Mouse (Mus musculus) hindbrain, embryonic 15.5 days (tissue): ENCODE measurements at regions not wholly inside any gene's neighbourhood (a gene's known extent, or its start where the extent isn't known, plus 50 kb on each side); places are given as distances from the start of the nearest gene placed in this dataset.
A peak's percentile ranks its signal among the peaks of the same experiment; 100 is the strongest.
"Not testable (repeated sequence)": the region's sequence is repeated elsewhere in the genome, so short reads cannot be mapped to it uniquely, and the experiment has no call there.

Source experiments
- ATAC-seq: fragments of 200-750 bp; cut with Nextera tagmentation; 2 replicates; pipeline ENCODE4 v1.8.0; 2017; ENCODE audit warnings: low read depth, moderate number of reproducible peaks, moderate TSS enrichment; ENCODE audit not compliant: low FRiP score
- H3K27ac ChIP-seq: fragments of 300-500 bp; sonication (generic); replicated peaks from 2 replicates; pipeline ENCODE4 v1.5.1; 2015; ENCODE audit warnings: mild to moderate bottlenecking, inconsistent platforms
- H3K27me3 ChIP-seq: fragments of 300-500 bp; sonication (generic); 2 replicates; pipeline ENCODE4 v1.6.1; 2015; ENCODE audit warnings: control low read depth, inconsistent platforms
- H3K36me3 ChIP-seq: fragments of 300-500 bp; sonication (generic); 2 replicates; pipeline ENCODE4 v1.6.1; 2015; ENCODE audit warnings: control low read depth, inconsistent platforms
- H3K4me1 ChIP-seq: fragments of 300-500 bp; sonication (generic); replicated peaks from 2 replicates; pipeline ENCODE4 v1.6.1; 2015; ENCODE audit warnings: control low read depth, inconsistent platforms
- H3K4me2 ChIP-seq: fragments of 300-500 bp; sonication (generic); 2 replicates; pipeline ENCODE4 v1.6.1; 2015; ENCODE audit warnings: moderate library complexity, mild to moderate bottlenecking, inconsistent platforms
- H3K4me3 ChIP-seq: fragments of 300-500 bp; sonication (generic); 2 replicates; pipeline ENCODE4 v1.5.1; 2015; ENCODE audit warnings: mild to moderate bottlenecking, inconsistent platforms
- H3K9ac ChIP-seq: fragments of 300-500 bp; sonication (generic); 2 replicates; pipeline ENCODE4 v1.6.1; 2015; ENCODE audit warnings: inconsistent platforms
- H3K9me3 ChIP-seq: fragments of 300-500 bp; sonication (generic); 2 replicates; pipeline ENCODE4 v1.6.1; 2016; ENCODE audit warnings: control low read depth, inconsistent platforms
- WGBS: fragments of 180-500 bp; shearing (Covaris S2); methylation state at CpG from one replicate; pipeline ENCODE4 v1.1.7; 2015; 5-methylcytosine and 5-hydroxymethylcytosine counted together

DNA sequence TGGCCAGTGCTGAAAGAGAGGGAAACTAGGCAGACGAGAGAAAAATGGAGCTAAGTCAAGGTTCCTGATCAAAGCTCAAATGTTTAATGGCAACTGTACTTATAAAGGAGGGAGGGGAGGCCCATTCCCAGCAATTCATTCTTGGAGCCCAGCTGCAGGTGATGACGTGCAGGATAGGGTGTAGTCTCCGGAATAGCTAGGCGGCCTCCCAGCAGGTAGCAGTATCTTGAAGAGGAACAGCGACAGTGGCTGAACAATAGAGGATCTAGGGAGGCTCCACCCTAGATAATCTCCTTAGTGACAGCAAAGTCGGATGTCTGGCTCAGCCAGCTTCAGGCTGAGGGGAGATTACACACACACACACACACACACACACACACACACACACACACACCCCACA lies 216.8 kb downstream of the Mat2b start:
- not testable (repeated sequence) for H3K9ac ChIP-seq, H3K4me1 ChIP-seq, H3K4me3 ChIP-seq, H3K27ac ChIP-seq, H3K36me3 ChIP-seq, H3K9me3 ChIP-seq, ATAC-seq, H3K4me2 ChIP-seq, H3K27me3 ChIP-seq
- 27% methylated on average over 6 of the region's 6 CpGs for WGBS

DNA sequence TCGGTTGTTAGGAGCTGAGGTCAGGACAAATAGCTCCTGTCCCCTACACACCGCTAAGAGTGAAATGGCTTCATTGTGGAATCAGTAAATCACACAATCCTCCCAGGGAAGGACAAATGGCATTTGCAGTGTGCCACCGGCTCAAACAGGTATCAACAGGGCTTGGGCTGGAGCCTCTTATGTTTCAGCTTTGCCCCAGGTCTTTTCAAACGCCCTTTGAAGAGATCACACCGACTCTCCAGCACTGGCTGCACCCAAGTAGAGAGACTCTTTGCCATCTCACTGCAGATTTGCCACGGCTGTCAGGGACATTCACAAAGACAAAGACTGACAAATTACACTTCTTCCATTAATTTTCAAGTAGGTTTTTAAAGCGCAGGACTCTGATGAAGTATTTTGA lies 217.7 kb downstream of the Mat2b start:
- no peak overlapping the region for H3K9ac ChIP-seq
- H3K4me2 ChIP-seq = no peak overlapping the region
- no peaks in the 10 kb centered on the region for H3K9me3 ChIP-seq
- no peaks in the 10 kb centered on the region for H3K4me1 ChIP-seq
- H3K36me3 ChIP-seq = no peaks in the 10 kb centered on the region
- no peak overlapping the region for H3K27ac ChIP-seq
- H3K4me3 ChIP-seq = no peak overlapping the region
- WGBS = 24% methylated on average over 7 of the region's 7 CpGs
- no peak for ATAC-seq
- H3K27me3 ChIP-seq = no peaks in the 10 kb centered on the region

DNA sequence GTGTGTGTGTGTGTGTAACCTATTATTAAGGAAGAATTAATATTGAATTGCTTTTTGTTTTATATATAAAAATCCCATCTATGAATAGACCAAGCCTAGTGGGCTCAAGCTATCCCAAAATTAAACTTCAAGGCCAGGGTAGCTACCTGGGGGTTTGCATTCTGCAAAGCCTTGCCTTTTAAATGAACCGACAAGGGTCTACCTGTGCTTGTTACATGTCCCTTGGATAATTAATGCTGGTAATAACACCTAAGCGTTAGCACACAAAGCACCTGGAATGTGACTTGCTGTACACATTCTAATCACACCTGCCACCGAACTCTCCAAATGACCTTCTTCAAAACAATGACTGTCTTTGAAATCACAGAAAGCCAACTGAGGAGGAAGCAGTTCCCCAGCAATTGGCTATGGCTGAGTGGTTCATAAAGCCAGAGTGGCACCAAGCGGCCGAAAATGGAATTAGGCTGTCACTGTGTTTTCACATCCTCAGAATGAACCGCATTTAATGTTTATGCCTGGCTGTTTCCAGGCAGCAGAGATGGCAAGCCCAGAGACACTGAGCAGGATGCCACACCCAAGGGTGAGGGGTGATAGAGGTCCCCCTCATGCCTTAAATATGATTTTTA lies 225.8 kb downstream of the Mat2b start:
- ATAC-seq = peak; percentile 81
- Histone ChIP-seq H3K36me3 (no peaks in the 10 kb centered on the region), H3K9ac (no peak overlapping the region), H3K4me2 (no peak overlapping the region), H3K27me3 (no peaks in the 10 kb centered on the region), H3K4me1 (peaks cover 8% of the 10 kb centered on the region), H3K27ac (0 out of 2 replicates have a peak overlapping the region, but pooled peaks have one; percentile 36), H3K4me3 (no peak overlapping the region), H3K9me3 (no peaks in the 10 kb centered on the region)
- WGBS = 12% methylated on average over 6 of the region's 6 CpGs

- no peak overlapping the region for H3K4me2 ChIP-seq
- H3K9me3 ChIP-seq = no peaks in the 10 kb centered on the region
- WGBS = 58% methylated on average over 6 of the region's 6 CpGs
- no peak overlapping the region for H3K4me3 ChIP-seq
- no peak overlapping the region for H3K9ac ChIP-seq
- H3K27me3 ChIP-seq = no peaks in the 10 kb centered on the region
- ATAC-seq = no peak
- H3K27ac ChIP-seq = no peak overlapping the region
- peaks cover 3% of the 10 kb centered on the region; the same call in 1 of the 2 replicates for H3K4me1 ChIP-seq
- H3K36me3 ChIP-seq = no peaks in the 10 kb centered on the region
Measured at GRCm38 (mm10) chr11:40456571-40456970, 238.4 kb downstream of the Mat2b start.

DNA sequence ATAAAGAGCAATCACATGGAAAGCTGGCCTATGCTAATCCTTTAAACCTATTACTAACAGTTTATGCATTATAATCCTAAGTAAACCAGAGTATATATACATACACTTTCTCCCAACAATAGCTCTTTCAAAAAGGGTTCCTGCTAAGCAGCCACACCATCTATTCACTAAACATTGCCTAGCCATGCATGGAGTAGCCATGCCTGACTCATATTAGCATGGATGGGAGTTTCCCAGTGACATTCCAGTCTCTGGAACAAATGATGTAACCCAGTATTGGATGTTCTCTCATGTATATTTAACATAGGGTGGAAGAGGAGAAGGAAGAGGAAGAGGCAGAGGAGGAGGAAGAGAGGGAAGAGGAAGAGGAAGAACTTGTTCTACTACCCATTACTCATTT lies 240.0 kb downstream of the Mat2b start:
- not testable (repeated sequence) for H3K27me3 ChIP-seq, H3K36me3 ChIP-seq, ATAC-seq, H3K27ac ChIP-seq, H3K9me3 ChIP-seq, H3K4me1 ChIP-seq, H3K9ac ChIP-seq, H3K4me2 ChIP-seq, H3K4me3 ChIP-seq

DNA sequence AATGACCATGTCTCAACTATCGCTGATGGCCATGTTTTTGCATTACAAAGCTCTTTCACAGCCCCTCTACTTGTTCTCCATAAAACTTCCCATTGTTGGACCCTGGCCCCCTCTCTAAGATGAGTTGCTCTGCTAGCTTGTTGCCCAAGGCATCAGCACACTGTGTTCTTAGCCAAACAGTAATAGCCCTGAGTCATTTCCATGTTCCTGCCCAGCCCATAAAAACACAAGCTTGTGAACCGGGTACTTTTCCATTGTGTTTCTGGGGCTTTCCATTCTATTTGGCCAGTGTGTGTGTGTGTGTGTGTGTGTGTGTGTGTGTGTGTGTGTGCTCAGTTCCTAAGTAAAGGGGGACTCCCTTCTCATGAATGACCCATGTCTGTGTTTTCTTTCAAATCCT lies 248.2 kb downstream of the Mat2b start:
- H3K9me3 ChIP-seq = no peaks in the 10 kb centered on the region
- no peak overlapping the region for H3K9ac ChIP-seq
- H3K27ac ChIP-seq = no peak overlapping the region
- H3K27me3 ChIP-seq = no peaks in the 10 kb centered on the region
- H3K4me1 ChIP-seq = no peaks in the 10 kb centered on the region
- no peak overlapping the region for H3K4me2 ChIP-seq
- 79% methylated on average over 2 of the region's 2 CpGs for WGBS
- ATAC-seq = no peak
- H3K36me3 ChIP-seq = no peaks in the 10 kb centered on the region
- no peak overlapping the region for H3K4me3 ChIP-seq

GRCm38 (mm10) chr11:40434002-40434401 lies 261.0 kb downstream of the Mat2b start:
- WGBS = 57% methylated on average over 1 of the region's 1 CpGs
- Histone ChIP-seq H3K9ac (no peak overlapping the region), H3K4me2 (no peak overlapping the region), H3K27ac (no peak overlapping the region), H3K36me3 (no peaks in the 10 kb centered on the region), H3K9me3 (no peaks in the 10 kb centered on the region), H3K4me1 (no peaks in the 10 kb centered on the region), H3K27me3 (no peaks in the 10 kb centered on the region), H3K4me3 (no peak overlapping the region)
- no peak for ATAC-seq

- Histone ChIP-seq H3K9ac (no peak overlapping the region), H3K27me3 (no peaks in the 10 kb centered on the region), H3K4me1 (no peaks in the 10 kb centered on the region), H3K4me3 (no peak overlapping the region), H3K9me3 (no peaks in the 10 kb centered on the region), H3K36me3 (no peaks in the 10 kb centered on the region), H3K4me2 (no peak overlapping the region), H3K27ac (no peak overlapping the region)
- ATAC-seq = no peak
- 92% methylated on average over 2 of the region's 2 CpGs for WGBS
Measured at GRCm38 (mm10) chr11:40428858-40429257, 266.1 kb downstream of the Mat2b start.

- no peaks in the 10 kb centered on the region for H3K36me3 ChIP-seq
Measured at GRCm38 (mm10) chr11:40424316-40424715, 270.7 kb downstream of the Mat2b start.

DNA sequence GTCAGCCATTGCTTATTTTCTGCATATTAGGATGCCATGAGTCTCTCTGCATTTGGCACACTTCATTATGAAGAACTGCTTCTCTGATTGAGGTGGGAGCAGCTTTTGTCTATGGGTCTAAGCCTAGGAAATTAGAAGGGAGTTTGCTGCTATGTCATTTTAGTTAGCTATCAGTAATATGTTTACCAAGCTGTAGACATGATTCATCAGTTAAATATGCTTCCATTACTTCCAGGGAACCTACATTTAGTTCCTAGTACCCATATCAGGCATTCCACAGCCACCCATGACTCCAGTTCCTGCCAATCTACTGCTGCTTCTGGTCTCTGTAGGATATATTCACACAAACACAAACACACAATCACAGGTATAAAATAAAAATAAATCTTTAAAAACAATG lies 287.4 kb downstream of the Mat2b start:
- no peak overlapping the region for H3K4me2 ChIP-seq
- H3K9me3 ChIP-seq = no peaks in the 10 kb centered on the region
- H3K27me3 ChIP-seq = no peaks in the 10 kb centered on the region
- H3K4me3 ChIP-seq = no peak overlapping the region
- no peaks in the 10 kb centered on the region for H3K4me1 ChIP-seq
- H3K27ac ChIP-seq = no peak overlapping the region
- H3K36me3 ChIP-seq = no peaks in the 10 kb centered on the region
- no peak overlapping the region for H3K9ac ChIP-seq
- ATAC-seq = no peak

More at GRCm38 (mm10) chr11:40424316-40424715, 270.7 kb downstream of the Mat2b start:
- Histone ChIP-seq H3K27ac (no peak overlapping the region), H3K4me1 (no peaks in the 10 kb centered on the region), H3K9ac (no peak overlapping the region), H3K27me3 (no peaks in the 10 kb centered on the region), H3K4me2 (no peak overlapping the region), H3K4me3 (no peak overlapping the region), H3K9me3 (no peaks in the 10 kb centered on the region)
- 59% methylated on average over 3 of the region's 3 CpGs for WGBS
- ATAC-seq = no peak

DNA sequence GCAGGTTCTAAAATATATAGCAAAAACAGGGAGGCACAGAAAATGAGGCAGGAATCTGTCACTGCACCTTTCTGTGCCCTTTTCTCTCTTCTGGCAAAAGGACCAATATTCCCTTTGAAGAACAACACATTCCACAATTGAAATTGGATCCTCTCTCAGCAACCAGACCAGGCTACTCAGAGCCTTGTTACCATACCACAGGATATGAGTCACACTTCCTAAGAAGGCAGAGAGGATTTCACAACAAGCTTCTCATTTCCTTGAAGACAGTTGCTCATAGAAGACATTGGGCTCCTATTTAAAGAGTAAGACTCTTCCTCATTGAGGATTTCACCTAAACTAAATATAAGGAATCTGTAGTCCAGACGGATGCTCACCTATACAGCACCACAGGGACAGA lies 292.8 kb downstream of the Mat2b start:
- H3K9ac ChIP-seq = no peak overlapping the region
- no peaks in the 10 kb centered on the region for H3K27me3 ChIP-seq
- H3K36me3 ChIP-seq = no peaks in the 10 kb centered on the region
- no peaks in the 10 kb centered on the region for H3K9me3 ChIP-seq
- peaks cover 11% of the 10 kb centered on the region; the same call in 1 of the 2 replicates for H3K4me1 ChIP-seq
- H3K4me3 ChIP-seq = no peak overlapping the region
- WGBS = 82% methylated on average over 1 of the region's 1 CpGs
- H3K4me2 ChIP-seq = no peak overlapping the region
- no peak for ATAC-seq
- H3K27ac ChIP-seq = no peak overlapping the region

DNA sequence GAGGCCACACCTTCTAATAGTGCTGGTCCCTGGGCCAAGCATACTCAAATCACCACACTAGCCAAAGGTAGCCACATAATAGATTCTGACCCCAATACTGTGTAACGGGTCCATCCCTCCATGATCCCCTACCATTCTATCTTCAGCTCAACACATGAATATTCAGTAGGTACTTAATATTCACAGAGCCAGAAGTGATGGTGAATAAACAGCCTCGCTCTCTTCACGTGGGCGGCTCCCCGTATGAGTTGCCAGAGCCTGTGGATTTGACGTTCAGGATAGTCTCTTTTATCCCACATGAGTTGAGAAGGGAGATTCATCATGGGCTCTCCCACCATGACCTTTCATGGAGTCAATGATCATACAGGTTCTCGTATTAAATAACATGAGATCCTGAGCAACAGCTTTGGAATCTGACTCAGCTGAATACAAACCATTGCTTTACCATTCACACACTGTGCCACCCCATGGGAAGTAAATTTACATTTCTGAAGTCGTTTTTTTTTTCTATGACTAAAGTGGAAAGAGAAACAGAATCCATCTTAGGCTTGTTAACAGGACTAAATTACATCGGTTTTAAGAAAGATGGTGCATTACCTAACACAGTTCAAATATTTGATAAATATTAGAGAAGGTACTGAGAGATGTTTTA lies 297.4 kb downstream of the Mat2b start:
- no peaks in the 10 kb centered on the region for H3K36me3 ChIP-seq
- H3K27me3 ChIP-seq = no peaks in the 10 kb centered on the region
- no peaks in the 10 kb centered on the region for H3K9me3 ChIP-seq
- peaks cover 25% of the 10 kb centered on the region for H3K4me1 ChIP-seq
- H3K4me2 ChIP-seq = no peak overlapping the region
- WGBS = 23% methylated on average over 9 of the region's 9 CpGs
- 0 out of 2 replicates have a peak overlapping the region, but pooled peaks have one; percentile 25 for H3K27ac ChIP-seq
- no peak overlapping the region for H3K4me3 ChIP-seq
- peak; percentile 73; the same call in 1 of the 2 replicates for ATAC-seq
- no peak overlapping the region for H3K9ac ChIP-seq

- Histone ChIP-seq H3K9me3 (no peaks in the 10 kb centered on the region), H3K27me3 (no peaks in the 10 kb centered on the region), H3K4me3 (no peak overlapping the region), H3K27ac (peak overlapping the region; percentile 77), H3K4me2 (peak overlapping the region; percentile 44), H3K4me1 (peaks cover 25% of the 10 kb centered on the region), H3K36me3 (no peaks in the 10 kb centered on the region), H3K9ac (no peak overlapping the region)
- WGBS = 43% methylated on average over 11 of the region's 11 CpGs
- ATAC-seq = peak; percentile 58
Measured at GRCm38 (mm10) chr11:40395331-40395730, 299.7 kb downstream of the Mat2b start.
